In genomic region chr12:15455744-15456143, GRCm38 (mm10) we compare ENCODE assay signal across 26 mouse cellular contexts.
"Had no signal": no experiment of that assay in that cellular context is flagged by ENCODE, and none has a peak within 500 bp of the region (broad histone marks: within the 10 kb centered on the region; RNA-seq: fewer than 3 reads in every experiment).

No protein-coding gene starts in this region.

- H3K4me3 ChIP-seq: gastrocnemius, adult 2 months; heart, embryonic 10.5 days; heart, embryonic 12.5 days; hindbrain, embryonic 10.5 days; hindbrain, embryonic 12.5 days; intestine, embryonic 15.5 days; limb, embryonic 10.5 days; limb, embryonic 12.5 days; liver, embryonic 13.5 days; liver, embryonic 15.5 days had no signal

- H3K36me3 ChIP-seq: heart, embryonic 10.5 days; heart, embryonic 12.5 days; hindbrain, embryonic 10.5 days; hindbrain, embryonic 12.5 days; intestine, embryonic 15.5 days; limb, embryonic 10.5 days; limb, embryonic 12.5 days; liver, embryonic 13.5 days; liver, embryonic 15.5 days had no signal

- H3K4me1 ChIP-seq: heart, embryonic 10.5 days; heart, embryonic 12.5 days; hindbrain, embryonic 10.5 days; hindbrain, embryonic 12.5 days; intestine, embryonic 15.5 days; limb, embryonic 10.5 days; limb, embryonic 12.5 days; liver, embryonic 13.5 days; liver, embryonic 15.5 days had no signal

- ATAC-seq: hindbrain, embryonic 16.5 days; inflammation-experienced regulatory T-cells, adult 6 months; intestine, embryonic 15.5 days; intestine, postnatal 0 days had no signal

- H3K27me3 ChIP-seq: heart, embryonic 12.5 days; hindbrain, embryonic 12.5 days; intestine, embryonic 15.5 days; limb, embryonic 12.5 days; liver, embryonic 13.5 days; liver, embryonic 15.5 days had no signal

- DNase-seq: gastrocnemius, adult 2 months; gastrocnemius, postnatal 10 days; gastrocnemius, postnatal 25 days; heart, adult 18-20 months; heart, postnatal 10 days; heart, postnatal 4 days; kidney, adult 18-20 months; kidney, adult 8-10 months; kidney, postnatal 10 days; kidney, postnatal 36 days; layer of hippocampus, adult 9-11 months; layer of hippocampus, postnatal 36 days; liver; liver, embryonic 13.5 days had no signal

- H3K27ac ChIP-seq: gastrocnemius, adult 2 months; heart, embryonic 10.5 days; hindbrain, embryonic 10.5 days; hindbrain, embryonic 12.5 days; hindbrain, embryonic 14.5 days; intestine, embryonic 15.5 days; limb, embryonic 10.5 days; limb, embryonic 12.5 days; liver, embryonic 13.5 days; liver, embryonic 15.5 days had no signal
